Mouse (Mus musculus) MEL (cell line): ENCODE results near the gene Prkcq. TPM values are rescaled to one million over a fixed set of nuclear protein-coding genes. Genes with fewer than 3 reads are reported as not detected.

Source experiments
- DNase-seq: peaks from one replicate; pipeline ENCODE4 v3.0.0; 2011; ENCODE audit warnings: low read depth, low spot score
- H3K27ac ChIP-seq: 2 replicates; pipeline ENCODE4 v1.5.1; 2012; ENCODE audit warnings: low read depth, mild to moderate bottlenecking, control low read depth, low read length, moderate library complexity; ENCODE audit not compliant: control insufficient read depth
- H3K27me3 ChIP-seq, 2 experiments: fragments of 150-350 bp in 1 of 2; sonication (generic) in 1 of 2; 2 replicates each; pipeline ENCODE4 v1.6.1; 2012; ENCODE audit warnings: low read length in 2 of 2, mild to moderate bottlenecking in 2 of 2, improper control_type of control experiment in 1 of 2, moderate library complexity in 1 of 2; ENCODE audit not compliant: insufficient read depth in 2 of 2, control insufficient read depth in 1 of 2
- H3K36me3 ChIP-seq, 2 experiments: 2 replicates each; pipeline ENCODE4 v1.6.1; 2012 to 2014; ENCODE audit warnings: low read length in 2 of 2, improper control_type of control experiment in 1 of 2, inconsistent platforms in 1 of 2, mild to moderate bottlenecking in 1 of 2; ENCODE audit not compliant: insufficient read depth in 2 of 2, control insufficient read depth in 1 of 2
- H3K4me1 ChIP-seq, 2 experiments: fragments of 150-350 bp in 1 of 2; sonication (generic) in 1 of 2; 2 replicates each; pipeline ENCODE4 v1.6.1; 2012; ENCODE audit warnings: low read length in 2 of 2, improper control_type of control experiment in 1 of 2, mild to moderate bottlenecking in 1 of 2; ENCODE audit not compliant: insufficient read depth in 2 of 2, control insufficient read depth in 1 of 2
- H3K4me3 ChIP-seq, 2 experiments: fragments of 150-350 bp in 1 of 2; sonication (generic) in 1 of 2; 2 replicates each; pipeline ENCODE4 v1.5.1; 2012; ENCODE audit warnings: low read depth in 2 of 2, low read length in 2 of 2, mild to moderate bottlenecking in 2 of 2, moderate library complexity in 2 of 2, control low read depth in 1 of 2, improper control_type of control experiment in 1 of 2; ENCODE audit not compliant: control insufficient read depth in 1 of 2, insufficient read depth in 1 of 2
- H3K79me2 ChIP-seq: 2 replicates; pipeline ENCODE4 v1.6.1; 2012; ENCODE audit warnings: mild to moderate bottlenecking, low read length, moderate library complexity; ENCODE audit not compliant: control insufficient read depth, poor library complexity, insufficient read depth
- H3K9ac ChIP-seq: 2 replicates; pipeline ENCODE4 v1.6.1; 2012; ENCODE audit warnings: low read depth, mild to moderate bottlenecking, control low read depth, low read length, moderate library complexity; ENCODE audit not compliant: control insufficient read depth, poor library complexity, severe bottlenecking
- H3K9me3 ChIP-seq: fragments of 150-350 bp; sonication (generic); replicated peaks from 2 replicates; pipeline ENCODE4 v1.6.1; 2012; ENCODE audit warnings: mild to moderate bottlenecking, low read length, improper control_type of control experiment, moderate library complexity; ENCODE audit not compliant: insufficient read depth
- BHLHE40 ChIP-seq: IDR thresholded peaks from 2 replicates; pipeline ENCODE4 v1.6.1; 2012; ENCODE audit warnings: low read depth, mild to moderate bottlenecking, inconsistent platforms, low read length, improper control_type of control experiment, borderline replicate concordance
- CHD2 ChIP-seq: IDR thresholded peaks from 2 replicates; pipeline ENCODE4 v1.6.1; 2011; ENCODE audit warnings: low read length, improper control_type of control experiment
- EP300 ChIP-seq, 2 experiments: IDR thresholded peaks; 2 replicates each; pipeline ENCODE4 v1.6.1; 2011; ENCODE audit warnings: improper control_type of control experiment in 2 of 2, low read length in 2 of 2, low read depth in 1 of 2, mild to moderate bottlenecking in 1 of 2
- ETS1 ChIP-seq: IDR thresholded peaks from 2 replicates; pipeline ENCODE4 v1.6.1; 2012; ENCODE audit warnings: low read depth, mild to moderate bottlenecking, inconsistent platforms, low read length, improper control_type of control experiment, moderate library complexity
- GABPA ChIP-seq: IDR thresholded peaks from 2 replicates; pipeline ENCODE4 v1.6.1; 2012; ENCODE audit warnings: low read depth, mild to moderate bottlenecking, inconsistent platforms, low read length, improper control_type of control experiment, moderate library complexity
- GATA1 ChIP-seq: IDR thresholded peaks from 2 replicates; pipeline ENCODE4 v1.6.1; 2011; ENCODE audit warnings: low read depth, low read length, improper control_type of control experiment
- JUND ChIP-seq: IDR thresholded peaks from 2 replicates; pipeline ENCODE4 v1.6.1; 2011; ENCODE audit warnings: low read depth, mild to moderate bottlenecking, improper control_type of control experiment, low read length
- MAX ChIP-seq: IDR thresholded peaks from 2 replicates; pipeline ENCODE4 v1.6.1; 2011; ENCODE audit warnings: low read length, improper control_type of control experiment
- MEF2A ChIP-seq: IDR thresholded peaks from 2 replicates; pipeline ENCODE4 v1.6.1; 2014; ENCODE audit warnings: low read depth, mild to moderate bottlenecking, inconsistent platforms, low read length, improper control_type of control experiment; ENCODE audit not compliant: poor library complexity, insufficient replicate concordance, severe bottlenecking; ENCODE audit errors: extremely low read depth
- MXI1 ChIP-seq: IDR thresholded peaks from 2 replicates; pipeline ENCODE4 v1.6.1; 2011; ENCODE audit warnings: mild to moderate bottlenecking, low read depth, low read length, improper control_type of control experiment
- MYC ChIP-seq: IDR thresholded peaks from 2 replicates; pipeline ENCODE4 v1.6.1; 2011; ENCODE audit warnings: low read depth, mild to moderate bottlenecking, low read length, improper control_type of control experiment, moderate library complexity
- POLR2AphosphoS2 ChIP-seq: IDR thresholded peaks from 2 replicates; pipeline ENCODE4 v1.6.1; 2011; ENCODE audit warnings: low read length, improper control_type of control experiment
- RAD21 ChIP-seq: IDR thresholded peaks from 2 replicates; pipeline ENCODE4 v1.6.1; 2011; ENCODE audit warnings: mild to moderate bottlenecking, low read depth, low read length, improper control_type of control experiment
- RCOR1 ChIP-seq: IDR thresholded peaks from 2 replicates; pipeline ENCODE4 v1.6.1; 2012; ENCODE audit warnings: low read depth, mild to moderate bottlenecking, inconsistent platforms, low read length, improper control_type of control experiment
- SIN3A ChIP-seq: IDR thresholded peaks from 2 replicates; pipeline ENCODE4 v1.6.1; 2012; ENCODE audit warnings: low read length, improper control_type of control experiment, inconsistent platforms
- TAL1 ChIP-seq: IDR thresholded peaks from 2 replicates; pipeline ENCODE4 v1.6.1; 2012; ENCODE audit warnings: mild to moderate bottlenecking, inconsistent platforms, low read length, moderate library complexity, mixed read lengths
- TBP ChIP-seq: IDR thresholded peaks from 2 replicates; pipeline ENCODE4 v1.8.0; 2011; ENCODE audit warnings: low read depth, low read length, improper control_type of control experiment
- TCF12 ChIP-seq: IDR thresholded peaks from 2 replicates; pipeline ENCODE4 v1.6.1; 2014; ENCODE audit warnings: low read depth, mild to moderate bottlenecking, inconsistent platforms, low read length, improper control_type of control experiment, moderate library complexity
- ZC3H11A ChIP-seq: IDR thresholded peaks from 2 replicates; pipeline ENCODE4 v1.6.1; 2012; ENCODE audit warnings: low read depth, mild to moderate bottlenecking, inconsistent platforms, low read length, improper control_type of control experiment
- ZMIZ1 ChIP-seq: IDR thresholded peaks from 2 replicates; pipeline ENCODE4 v1.6.1; 2012; ENCODE audit warnings: low read depth, mild to moderate bottlenecking, inconsistent platforms, low read length, improper control_type of control experiment, moderate library complexity
- polyA plus RNA-seq, 2 experiments: library from polyadenylated mRNA; stranded (reverse) in 1 of 2; unstranded in 1 of 2; fragments of >175 nt in 1 of 2; fragments of >200 nt in 1 of 2; gene quantifications; 2 replicates each; pipeline versions ENCODE4 v1.2.1 to v1.2.4; 2012; ENCODE audit warnings: low replicate concordance in 2 of 2, low read depth in 1 of 2; ENCODE audit not compliant: insufficient read length in 2 of 2, insufficient read depth in 1 of 2, missing spikeins in 1 of 2
- total RNA-seq: library from RNA; depleted of rRNA; stranded (reverse); fragments of 300-350 nt; gene quantifications from 2 replicates; pipeline ENCODE4 v1.2.3, GENCODE M21; 2012

Gene Prkcq
- total and polyA plus RNA-seq, 3 experiments, result 0.12 to 0.19 TPM; not detected in 1

DNA sequence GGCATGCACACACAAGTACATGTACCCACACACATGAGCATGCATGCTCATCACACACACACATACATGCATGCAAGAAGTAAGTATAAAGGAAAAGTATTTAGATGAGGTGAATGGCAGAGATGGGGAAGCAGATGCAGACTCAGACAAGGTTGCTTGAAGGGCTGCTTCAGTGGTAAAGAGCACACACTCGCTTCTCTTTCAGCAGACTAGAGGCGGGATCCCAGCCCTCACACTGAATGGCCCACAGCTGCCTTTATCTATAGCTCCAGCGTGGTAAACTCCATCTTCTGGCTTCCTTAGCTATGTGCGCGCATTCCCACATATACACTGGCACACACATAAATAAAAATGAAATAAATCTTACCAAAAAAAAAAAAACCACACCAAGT lies 53.6 kb downstream of the Prkcq start:
- Histone ChIP-seq H3K9ac (no peak overlapping the region), H3K9me3 (no peaks in the 10 kb centered on the region), H3K27ac (no peak overlapping the region), H3K4me3 (no peak overlapping the region), H3K4me1 (peaks cover 4 to 8% of the 10 kb centered on the region in 2 experiments; a peak in 3 of 4 replicates), H3K27me3 (no peaks in the 10 kb centered on the region), H3K79me2 (no peaks in the 10 kb centered on the region), H3K36me3 (peaks cover 0 to 5% of the 10 kb centered on the region in 2 experiments; a peak in 2 of 4 replicates)
- TF ChIP-seq TAL1 (peak; percentile 55), MXI1 (0 out of 2 replicates have a peak, but pooled peaks have one; percentile 33), POLR2AphosphoS2 (no peak), SIN3A (0 out of 2 replicates have a peak, but pooled peaks have one; percentile 25), CHD2 (no peak), GATA1 (0 out of 2 replicates have a peak, but pooled peaks have one; percentile 9), ZC3H11A (no peak)
- DNase-seq, result peak; percentile 69

DNA sequence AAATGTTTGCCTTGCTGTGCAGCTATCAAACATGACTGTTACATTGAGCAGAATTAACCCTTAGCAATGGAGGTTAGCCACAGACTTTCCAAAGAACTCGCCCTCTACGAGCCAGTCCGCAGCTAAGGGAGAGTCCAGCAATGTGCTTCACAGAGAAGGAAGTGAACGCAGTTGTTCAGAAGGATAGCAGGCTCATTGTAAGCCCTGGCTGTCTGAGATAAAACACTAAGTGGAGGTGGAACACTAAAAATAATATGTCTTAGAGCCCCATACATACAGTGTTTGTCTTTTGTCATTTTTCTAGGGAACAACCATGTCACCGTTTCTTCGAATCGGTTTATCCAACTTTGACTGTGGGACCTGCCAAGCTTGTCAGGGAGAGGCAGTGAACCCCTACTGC lies 54.6 kb downstream of the Prkcq start:
- Histone ChIP-seq H3K27me3 (no peaks in the 10 kb centered on the region), H3K27ac (peak overlapping the region; percentile 32), H3K4me1 (peaks cover 8% of the 10 kb centered on the region in 2 experiments; a peak in 3 of 4 replicates), H3K36me3 (peaks cover 0 to 7% of the 10 kb centered on the region in 2 experiments; a peak in 2 of 4 replicates), H3K4me3 (peak overlapping the region in 1 of 2 experiments; percentile 23; a peak in 2 of 4 replicates), H3K79me2 (no peaks in the 10 kb centered on the region), H3K9me3 (no peaks in the 10 kb centered on the region), H3K9ac (peak overlapping the region; percentile 8; the same call in 1 of the 2 replicates)
- peak; percentile 81 for DNase-seq
- TF ChIP-seq GATA1, result peak; percentile 91
- peak; percentile 76; the same call in 1 of the 2 replicates for TF ChIP-seq ETS1
- TF ChIP-seq MAX, result peak; percentile 40; the same call in 1 of the 2 replicates
- TF ChIP-seq RCOR1, result peak; percentile 74
- peak; percentile 89 for TF ChIP-seq MYC
- TF ChIP-seq JUND, result no peak
- TF ChIP-seq TAL1, result peak; percentile 96
- TF ChIP-seq SIN3A, result peak; percentile 67
- TF ChIP-seq MXI1, result peak; percentile 61
- no peak for TF ChIP-seq RAD21
- 0 out of 2 replicates have a peak, but pooled peaks have one; percentile 25 for TF ChIP-seq BHLHE40
- TF ChIP-seq ZMIZ1, result 0 out of 2 replicates have a peak, but pooled peaks have one; percentile 49
- TF ChIP-seq TCF12, result peak; percentile 92
- TF ChIP-seq GABPA, result no peak
- TF ChIP-seq TBP, result 0 out of 2 replicates have a peak, but pooled peaks have one; percentile 17
- TF ChIP-seq POLR2AphosphoS2, result no peak
- peak; percentile 89 to 93 for TF ChIP-seq EP300 (IDR thresholded peaks at IDR 0.05; ENCODE audit: low read depth in 1 of 2, low read length in 2 of 2)
- TF ChIP-seq MEF2A, result peak; percentile 37; the same call in 1 of the 2 replicates
